Mouse (Mus musculus): ENCODE measurements around the gene Tmem183a. TPM values are rescaled to one million over a fixed set of nuclear protein-coding genes. Genes with fewer than 3 reads are reported as not detected.

The Tmem183a gene
- total RNA-seq (2023), result 10 to 100 TPM; 49.7 to 60.6 TPM

GRCm38 (mm10) chr1:134361857-134362212 is at the start of gene Tmem183a:
Gene Tmem183a, minus strand, starts transcription at chr1:134361979.

GRCm38 (mm10) chr1:134405509-134406413 is 44.0 kb upstream of the Tmem183a start, which contains the start of gene Cyb5r1:
Gene Cyb5r1, plus strand, starts transcription at chr1:134405559.

GRCm38 (mm10) chr1:134385666-134386065 is 23.9 kb upstream of the Tmem183a start, which contains the start of gene 4933406M09Rik:
Gene 4933406M09Rik, plus strand, starts transcription at chr1:134385940.

GRCm38 (mm10) chr1:134332770-134333271 is 29.0 kb downstream of the Tmem183a start, which contains the start of gene Ppfia4:
Gene Ppfia4, minus strand, starts transcription at chr1:134332928.

Other genes with a start within 250 kb of the Tmem183a start
- 100 to 1,000 TPM; 575 to 604 TPM for gene Chil1, start 179.8 kb downstream of the Tmem183a start, total RNA-seq (2023)
- gene Mybph, start 168.5 kb downstream of the Tmem183a start, total RNA-seq (2023), result under 1 TPM; 0.53 to 0.78 TPM
- gene Adora1, start 126.5 kb downstream of the Tmem183a start, total RNA-seq (2023), result not detected
- gene Myog, start 72.0 kb downstream of the Tmem183a start, total RNA-seq (2023), result not detected
- gene Ppfia4, start 29.1 kb downstream of the Tmem183a start, total RNA-seq (2023), result 10 to 100 TPM in 1 of 2 experiments, 1 to 10 TPM in 1; 9.5 to 18.4 TPM
- gene 4933406M09Rik, start 24.0 kb upstream of the Tmem183a start, total RNA-seq (2023), result not detected
- 10 to 100 TPM; 56.2 to 59.4 TPM for gene Cyb5r1, start 43.6 kb upstream of the Tmem183a start, total RNA-seq (2023)
- gene Adipor1, start 53.4 kb upstream of the Tmem183a start, total RNA-seq (2023), result 100 to 1,000 TPM; 316 to 330 TPM
- gene Klhl12, start 93.6 kb upstream of the Tmem183a start, total RNA-seq (2023), result 10 to 100 TPM; 23.9 to 29.5 TPM
- gene Rabif, start 132.7 kb upstream of the Tmem183a start, total RNA-seq (2023), result 10 to 100 TPM; 18.0 to 19.1 TPM
- not detected for gene Mgat4e, start 187.7 kb upstream of the Tmem183a start, total RNA-seq (2023)
- gene Kdm5b, start 198.2 kb upstream of the Tmem183a start, total RNA-seq (2023), result 10 to 100 TPM; 44.4 to 51.6 TPM